Mouse (Mus musculus): Measurements from ENCODE around the gene Gm38655. TPM values are rescaled to one million over a fixed set of nuclear protein-coding genes. Genes with fewer than 3 reads are reported as not detected.
A peak's percentile ranks its signal among the peaks of the same experiment; 100 is the strongest.
"Not testable (repeated sequence)": the region's sequence is repeated elsewhere in the genome, so short reads cannot be mapped to it uniquely, and the experiment has no call there.

Gene Gm38655
- polyA plus RNA-seq, 1 experiment, result not detected

- Histone ChIP-seq H3ac (ENCODE audit: control insufficient read depth, insufficient read length) (no peak overlapping the region), H3K4me3 (no peak overlapping the region), H3K36me3 (ENCODE audit: control insufficient read depth, insufficient read depth) (no peaks in the 10 kb centered on the region), H3K27me3 (ENCODE audit: control insufficient read depth, insufficient read depth, insufficient read length) (no peaks in the 10 kb centered on the region), H3K79me2 (ENCODE audit: control insufficient read depth, insufficient read depth) (peaks cover 38% of the 10 kb centered on the region), H3K4me2 (ENCODE audit: low read depth) (no peak overlapping the region)
- TF ChIP-seq TCF3 (IDR thresholded peaks at IDR 0.05; ENCODE audit: insufficient read length, low read depth), result no peak
- no peak for TF ChIP-seq E2F4 (IDR thresholded peaks at IDR 0.05; ENCODE audit: insufficient read depth)
- TF ChIP-seq TCF12 (IDR thresholded peaks at IDR 0.05; ENCODE audit: insufficient read depth, poor library complexity, severe bottlenecking), result no peak
These were observed 39.6 kb downstream of the Gm38655 start for GRCm38 (mm10) chr17:25135622-25136021.

- Histone ChIP-seq H3ac (ENCODE audit: control insufficient read depth, insufficient read length) (peak within 1 kb of the TSS; percentile 54), H3K79me2 (ENCODE audit: control insufficient read depth, insufficient read depth) (peaks cover 31% of the 10 kb centered on the region), H3K4me2 (ENCODE audit: low read depth) (peak within 1 kb of the TSS; percentile 90), H3K27me3 (ENCODE audit: control insufficient read depth, insufficient read depth, insufficient read length) (no peaks in the 10 kb centered on the region), H3K36me3 (ENCODE audit: control insufficient read depth, insufficient read depth) (no peaks in the 10 kb centered on the region), H3K4me3 (peak within 1 kb of the TSS; percentile 46)
- TF ChIP-seq CEBPB (IDR thresholded peaks at IDR 0.05; ENCODE audit: insufficient read depth, poor library complexity, severe bottlenecking), result no peak
- TF ChIP-seq E2F4 (IDR thresholded peaks at IDR 0.05; ENCODE audit: insufficient read depth), result peak; percentile 80
- no peak for TF ChIP-seq SRF (IDR thresholded peaks at IDR 0.05; ENCODE audit: control insufficient read depth, insufficient read length, low read depth)
- peak in 1 of 3 experiments; percentile 39 for TF ChIP-seq MYOG (IDR thresholded peaks at IDR 0.05; ENCODE audit: control insufficient read depth in 1 of 3, insufficient read depth in 1 of 3, insufficient read length in 2 of 3, low read depth in 2 of 3)
- peak; percentile 100 for TF ChIP-seq USF1 (IDR thresholded peaks at IDR 0.05; ENCODE audit: low read depth)
- no peak for TF ChIP-seq MAX (IDR thresholded peaks at IDR 0.05; ENCODE audit: low read depth)
- TF ChIP-seq POLR2AphosphoS2 (IDR thresholded peaks at IDR 0.05; ENCODE audit: insufficient read length, low read depth), result peak; percentile 78
- peak; percentile 63 for TF ChIP-seq POLR2A (IDR thresholded peaks at IDR 0.05; ENCODE audit: insufficient read length, low read depth)
These were observed 42.0 kb downstream of the Gm38655 start, which contains the start of gene Clcn7 for GRCm38 (mm10) chr17:25133275-25133698. TSS of gene Clcn7 (plus strand) at chr17:25133391.

- TF ChIP-seq MAX (IDR thresholded peaks at IDR 0.05; ENCODE audit: low read depth) (no peak), CEBPB (IDR thresholded peaks at IDR 0.05; ENCODE audit: insufficient read depth, poor library complexity, severe bottlenecking) (no peak), REST (IDR thresholded peaks at IDR 0.05; ENCODE audit: insufficient read depth, insufficient read length) (no peak), USF1 (IDR thresholded peaks at IDR 0.05; ENCODE audit: low read depth) (no peak), MYOG (IDR thresholded peaks at IDR 0.05; ENCODE audit: control insufficient read depth in 1 of 3, insufficient read depth in 1 of 3, insufficient read length in 2 of 3, low read depth in 2 of 3) (no peak)
- H3K79me2 ChIP-seq (ENCODE audit: control insufficient read depth, insufficient read depth), result peaks cover 17% of the 10 kb centered on the region
- H3K27me3 ChIP-seq (ENCODE audit: control insufficient read depth, insufficient read depth, insufficient read length), result no peaks in the 10 kb centered on the region
- no peak overlapping the region for H3K4me2 ChIP-seq (ENCODE audit: low read depth)
- H3K36me3 ChIP-seq (ENCODE audit: control insufficient read depth, insufficient read depth), result no peaks in the 10 kb centered on the region
- H3K4me3 ChIP-seq, result no peak overlapping the region
- H3ac ChIP-seq (ENCODE audit: control insufficient read depth, insufficient read length), result no peak overlapping the region
These were observed 45.2 kb downstream of the Gm38655 start for GRCm38 (mm10) chr17:25130060-25130459.

GRCm38 (mm10) chr17:25127681-25128080 is 47.6 kb downstream of the Gm38655 start:
- H3K79me2 ChIP-seq (ENCODE audit: control insufficient read depth, insufficient read depth), result no peaks in the 10 kb centered on the region
- no peak overlapping the region for H3K4me3 ChIP-seq
- H3K36me3 ChIP-seq (ENCODE audit: control insufficient read depth, insufficient read depth), result no peaks in the 10 kb centered on the region
- H3K4me2 ChIP-seq (ENCODE audit: low read depth), result no peak overlapping the region
- H3ac ChIP-seq (ENCODE audit: control insufficient read depth, insufficient read length), result no peak overlapping the region
- TF ChIP-seq MYOG (IDR thresholded peaks at IDR 0.05; ENCODE audit: control insufficient read depth in 1 of 3, insufficient read depth in 1 of 3, insufficient read length in 2 of 3, low read depth in 2 of 3) (no peak), POLR2AphosphoS2 (IDR thresholded peaks at IDR 0.05; ENCODE audit: insufficient read length, low read depth) (no peak), USF1 (IDR thresholded peaks at IDR 0.05; ENCODE audit: low read depth) (no peak), TCF3 (IDR thresholded peaks at IDR 0.05; ENCODE audit: insufficient read length, low read depth) (no peak), MAX (IDR thresholded peaks at IDR 0.05; ENCODE audit: low read depth) (no peak), MYOD1 (IDR thresholded peaks at IDR 0.05; ENCODE audit: control insufficient read depth in 1 of 3, insufficient read length in 2 of 3, low read depth in 2 of 3) (no peak), TCF12 (IDR thresholded peaks at IDR 0.05; ENCODE audit: insufficient read depth, poor library complexity, severe bottlenecking) (no peak), REST (IDR thresholded peaks at IDR 0.05; ENCODE audit: insufficient read depth, insufficient read length) (no peak)
- H3K27me3 ChIP-seq (ENCODE audit: control insufficient read depth, insufficient read depth, insufficient read length), result peaks cover 6% of the 10 kb centered on the region

- Histone ChIP-seq H3K4me2 (ENCODE audit: low read depth) (peak overlapping the region; percentile 44), H3K79me2 (ENCODE audit: control insufficient read depth, insufficient read depth) (no peaks in the 10 kb centered on the region), H3K36me3 (ENCODE audit: control insufficient read depth, insufficient read depth) (no peaks in the 10 kb centered on the region), H3K27me3 (ENCODE audit: control insufficient read depth, insufficient read depth, insufficient read length) (peaks cover 6% of the 10 kb centered on the region), H3ac (ENCODE audit: control insufficient read depth, insufficient read length) (no peak overlapping the region), H3K4me3 (no peak overlapping the region)
- TF ChIP-seq MYOD1 (IDR thresholded peaks at IDR 0.05; ENCODE audit: control insufficient read depth in 1 of 3, insufficient read length in 2 of 3, low read depth in 2 of 3) (peak; percentile 16 to 60 (median 57)), POLR2A (IDR thresholded peaks at IDR 0.05; ENCODE audit: insufficient read length, low read depth) (no peak), MYOG (IDR thresholded peaks at IDR 0.05; ENCODE audit: control insufficient read depth in 1 of 3, insufficient read depth in 1 of 3, insufficient read length in 2 of 3, low read depth in 2 of 3) (peak; percentile 27 to 60 (median 42))
These were observed 48.2 kb downstream of the Gm38655 start for GRCm38 (mm10) chr17:25127079-25127478.

- not testable (repeated sequence) for H3ac ChIP-seq (ENCODE audit: control insufficient read depth, insufficient read length); H3K27me3 ChIP-seq (ENCODE audit: control insufficient read depth, insufficient read depth, insufficient read length); H3K79me2 ChIP-seq (ENCODE audit: control insufficient read depth, insufficient read depth); H3K4me2 ChIP-seq (ENCODE audit: low read depth); H3K4me3 ChIP-seq; H3K36me3 ChIP-seq (ENCODE audit: control insufficient read depth, insufficient read depth)
These were observed 49.7 kb downstream of the Gm38655 start for GRCm38 (mm10) chr17:25125442-25126060.
